Mouse (Mus musculus) thymus, adult 2 months (tissue): ENCODE data around the gene Atg16l1. TPM values are rescaled to one million over a fixed set of nuclear protein-coding genes. Genes with fewer than 3 reads are reported as not detected.

ENCODE experiments used
- DNase-seq: peaks from one replicate; pipeline ENCODE4 v3.0.0; 2021
- H3K27ac ChIP-seq: fragments of 200-500 bp; 2 replicates; pipeline ENCODE4 v1.5.1; 2012; ENCODE audit warnings: low read length, control low read depth; ENCODE audit not compliant: control insufficient read depth, insufficient read depth
- H3K27me3 ChIP-seq: fragments of 200-500 bp; 2 replicates; pipeline ENCODE4 v1.6.1; 2012; ENCODE audit warnings: mild to moderate bottlenecking, low read length, moderate library complexity, mixed read lengths; ENCODE audit not compliant: control insufficient read depth, insufficient read depth
- H3K36me3 ChIP-seq: fragments of 200-500 bp; 2 replicates; pipeline ENCODE4 v1.6.1; 2012; ENCODE audit warnings: mild to moderate bottlenecking, low read length, moderate library complexity; ENCODE audit not compliant: control insufficient read depth, insufficient read depth
- H3K4me1 ChIP-seq: fragments of 200-500 bp; replicated peaks from 2 replicates; pipeline ENCODE4 v1.6.1; 2012; ENCODE audit warnings: low read length; ENCODE audit not compliant: control insufficient read depth, insufficient read depth
- H3K4me3 ChIP-seq: fragments of 200-500 bp; 2 replicates; pipeline ENCODE4 v1.5.1; 2012; ENCODE audit warnings: mild to moderate bottlenecking, low read length, control low read depth, moderate library complexity; ENCODE audit not compliant: control insufficient read depth, insufficient read depth
- CTCF ChIP-seq: fragments of 200-500 bp; IDR thresholded peaks from 2 replicates; pipeline ENCODE4 v1.5.1; 2012; ENCODE audit warnings: mild to moderate bottlenecking, control low read depth, low read length, moderate library complexity, borderline replicate concordance; ENCODE audit not compliant: control insufficient read depth, poor library complexity, insufficient read depth; ENCODE audit errors: extremely low read depth
- POLR2A ChIP-seq: fragments of 200-500 bp; IDR thresholded peaks from 2 replicates; pipeline ENCODE4 v1.6.1; 2012; ENCODE audit warnings: mild to moderate bottlenecking, low read length, control low read depth, moderate library complexity; ENCODE audit not compliant: control insufficient read depth, poor library complexity, insufficient read depth; ENCODE audit errors: extremely low read depth
- WGBS: fragments of 180-500 bp; shearing (Covaris S2); methylation state at CpG from one replicate; pipeline ENCODE4 v1.1.7; 2018; 5-methylcytosine and 5-hydroxymethylcytosine counted together
- polyA plus RNA-seq: library from polyadenylated mRNA; depleted of rRNA; stranded (reverse); fragments of >200 nt; gene quantifications from 2 replicates; pipeline ENCODE4 v1.2.3, GENCODE M21; 2012

The Atg16l1 gene
- polyA plus RNA-seq, 1 experiment: 41.2 TPM

DNA sequence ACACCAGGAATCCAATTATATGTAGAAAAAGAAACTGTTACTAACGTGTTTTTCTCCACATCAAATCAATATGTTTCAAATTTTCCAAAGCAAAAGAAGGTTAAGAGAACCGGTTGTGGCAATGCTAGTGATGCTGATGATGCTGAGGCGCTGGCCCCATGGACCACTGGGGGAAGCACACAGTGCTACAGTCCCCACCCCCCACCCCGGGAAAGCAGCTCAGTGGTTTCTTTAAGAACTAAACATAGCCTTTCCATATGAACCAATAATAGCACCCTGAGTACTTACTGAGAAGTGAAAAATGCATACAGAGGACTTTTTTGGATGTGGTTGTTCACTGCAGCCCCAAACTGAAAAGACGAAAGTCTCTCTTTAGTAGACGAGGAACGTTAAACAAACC lies 55.7 kb downstream of the Atg16l1 start:
- no peak for DNase-seq
- Histone ChIP-seq H3K36me3 (no peaks in the 10 kb centered on the region), H3K4me3 (no peak overlapping the region), H3K27me3 (no peaks in the 10 kb centered on the region), H3K4me1 (peaks cover 22% of the 10 kb centered on the region), H3K27ac (no peak overlapping the region)
- TF ChIP-seq CTCF: no peak
- no peak for TF ChIP-seq POLR2A
- WGBS: 66% methylated on average over 7 of the region's 7 CpGs

- DNase-seq: no peak
- TF ChIP-seq POLR2A: no peak
- TF ChIP-seq CTCF: no peak
- H3K4me1 ChIP-seq: peaks cover 20% of the 10 kb centered on the region
- H3K4me3 ChIP-seq: no peak overlapping the region
- no peaks in the 10 kb centered on the region for H3K27me3 ChIP-seq
- H3K36me3 ChIP-seq: no peaks in the 10 kb centered on the region
- H3K27ac ChIP-seq: no peak overlapping the region
- 95% methylated on average over 10 of the region's 10 CpGs for WGBS
Measured at GRCm38 (mm10) chr1:87812061-87812460, 56.4 kb downstream of the Atg16l1 start.

GRCm38 (mm10) chr1:87813155-87813554 lies 57.5 kb downstream of the Atg16l1 start:
- TF ChIP-seq CTCF (no peak), POLR2A (no peak)
- H3K27ac ChIP-seq: no peak overlapping the region
- peaks cover 20% of the 10 kb centered on the region for H3K4me1 ChIP-seq
- H3K27me3 ChIP-seq: no peaks in the 10 kb centered on the region
- DNase-seq: no peak
- WGBS: 96% methylated on average over 6 of the region's 6 CpGs
- no peaks in the 10 kb centered on the region for H3K36me3 ChIP-seq
- H3K4me3 ChIP-seq: no peak overlapping the region

- 39% methylated on average over 7 of the region's 7 CpGs for WGBS
- TF ChIP-seq POLR2A (no peak), CTCF (no peak)
- no peak for DNase-seq
- Histone ChIP-seq H3K4me3 (no peak overlapping the region), H3K36me3 (no peaks in the 10 kb centered on the region), H3K27me3 (no peaks in the 10 kb centered on the region), H3K4me1 (peaks cover 20% of the 10 kb centered on the region), H3K27ac (no peak overlapping the region)
Measured at GRCm38 (mm10) chr1:87813681-87814080, 58.0 kb downstream of the Atg16l1 start.

- Histone ChIP-seq H3K27me3 (no peaks in the 10 kb centered on the region), H3K4me3 (no peak overlapping the region), H3K27ac (no peak overlapping the region), H3K4me1 (peaks cover 25% of the 10 kb centered on the region), H3K36me3 (no peaks in the 10 kb centered on the region)
- TF ChIP-seq CTCF (no peak), POLR2A (no peak)
- WGBS: 93% methylated on average over 10 of the region's 10 CpGs
- no peak for DNase-seq
Measured at GRCm38 (mm10) chr1:87824420-87824995, 68.8 kb downstream of the Atg16l1 start.

DNA sequence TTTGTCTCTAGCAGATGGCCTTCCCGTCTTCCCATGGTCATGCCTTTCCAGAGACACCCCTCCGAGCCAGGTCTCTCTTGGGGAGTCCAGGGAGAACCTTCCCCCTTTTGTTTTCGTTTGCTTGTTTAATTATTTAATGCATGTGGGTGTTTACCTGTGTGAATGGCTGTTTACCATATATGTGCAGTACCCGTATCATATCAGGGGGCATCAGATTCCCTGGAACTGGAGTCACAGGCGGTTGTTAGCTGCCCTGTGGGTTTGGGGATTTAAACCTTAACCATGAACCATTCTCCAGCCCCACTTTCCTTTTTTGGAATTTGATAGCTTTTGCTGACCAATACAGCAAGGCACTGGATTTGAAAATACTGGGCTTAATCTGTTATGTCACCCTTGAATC lies 69.6 kb downstream of the Atg16l1 start:
- TF ChIP-seq CTCF (no peak), POLR2A (no peak)
- DNase-seq: no peak
- 97% methylated on average over 5 of the region's 5 CpGs for WGBS

DNA sequence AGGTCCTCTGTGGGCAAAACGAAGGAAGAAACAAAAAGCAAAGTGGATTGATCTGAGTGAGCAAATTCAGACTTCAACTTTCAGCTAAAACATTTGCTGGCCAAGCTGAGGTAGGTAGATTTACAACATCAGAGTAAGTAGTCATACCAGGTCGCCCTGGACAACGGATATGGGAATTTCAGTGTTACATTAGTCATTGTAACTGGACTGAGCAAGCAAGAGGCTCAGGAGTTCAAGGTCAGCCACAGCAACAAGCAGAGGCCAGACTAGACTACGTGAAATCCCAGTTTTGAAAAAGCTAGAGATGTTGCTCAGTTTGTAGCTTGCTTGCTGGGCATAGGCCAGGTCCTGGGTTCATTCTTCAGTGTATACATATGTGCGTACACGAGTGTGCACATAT lies 70.3 kb downstream of the Atg16l1 start:
- TF ChIP-seq POLR2A: no peak
- no peak for TF ChIP-seq CTCF
- no peak overlapping the region for H3K4me3 ChIP-seq
- H3K27me3 ChIP-seq: no peaks in the 10 kb centered on the region
- no peak overlapping the region for H3K27ac ChIP-seq
- H3K36me3 ChIP-seq: no peaks in the 10 kb centered on the region
- no peak for DNase-seq
- H3K4me1 ChIP-seq: peaks cover 33% of the 10 kb centered on the region
- WGBS: 95% methylated on average over 6 of the region's 6 CpGs

More for the DNA sequence above, 69.6 kb downstream of the Atg16l1 start:
- Histone ChIP-seq H3K27ac (no peak overlapping the region), H3K36me3 (no peaks in the 10 kb centered on the region), H3K4me1 (peaks cover 31% of the 10 kb centered on the region), H3K27me3 (no peaks in the 10 kb centered on the region), H3K4me3 (no peak overlapping the region)
